Mouse (Mus musculus) kidney, embryonic 15.5 days (tissue): ENCODE measurements around the gene Nid2. TPM values are rescaled to one million over a fixed set of nuclear protein-coding genes. Genes with fewer than 3 reads are reported as not detected.

Source experiments
- ATAC-seq: fragments of 200-750 bp; cut with Nextera tagmentation; replicated peaks from 2 replicates; pipeline ENCODE4 v1.8.0; 2017; ENCODE audit warnings: moderate TSS enrichment; ENCODE audit not compliant: low FRiP score
- H3K27ac ChIP-seq: fragments of 300-500 bp; sonication (generic); 2 replicates; pipeline ENCODE4 v1.5.1; 2015; ENCODE audit warnings: mild to moderate bottlenecking, inconsistent platforms
- H3K27me3 ChIP-seq: fragments of 300-500 bp; sonication (generic); 2 replicates; pipeline ENCODE4 v1.6.1; 2015; ENCODE audit warnings: inconsistent platforms
- H3K36me3 ChIP-seq: fragments of 300-500 bp; sonication (generic); 2 replicates; pipeline ENCODE4 v1.6.1; 2015; ENCODE audit warnings: inconsistent platforms
- H3K4me1 ChIP-seq: fragments of 300-500 bp; sonication (generic); 2 replicates; pipeline ENCODE4 v1.6.1; 2015; ENCODE audit warnings: inconsistent platforms
- H3K4me2 ChIP-seq: fragments of 300-500 bp; sonication (generic); 2 replicates; pipeline ENCODE4 v1.6.1; 2015; ENCODE audit warnings: moderate library complexity, mild to moderate bottlenecking, inconsistent platforms
- H3K4me3 ChIP-seq: fragments of 300-500 bp; sonication (generic); replicated peaks from 2 replicates; pipeline ENCODE4 v1.5.1; 2015; ENCODE audit warnings: mild to moderate bottlenecking, inconsistent platforms
- H3K9ac ChIP-seq: fragments of 300-500 bp; sonication (generic); 2 replicates; pipeline ENCODE4 v1.6.1; 2015; ENCODE audit warnings: mild to moderate bottlenecking, inconsistent platforms
- H3K9me3 ChIP-seq: fragments of 300-500 bp; sonication (generic); replicated peaks from 2 replicates; pipeline ENCODE4 v1.6.1; 2016; ENCODE audit warnings: inconsistent platforms
- WGBS: fragments of 180-500 bp; shearing (Covaris S2); methylation state at CpG from one replicate; pipeline ENCODE4 v1.1.7; 2015; ENCODE audit warnings: mixed read lengths; 5-methylcytosine and 5-hydroxymethylcytosine counted together
- polyA plus RNA-seq: library from polyadenylated mRNA; unstranded; fragments of >200 nt; fragmentation: Nextera tagmentation; extraction: Ambion mirVana; gene quantifications from 2 replicates; pipeline ENCODE4 v1.2.1, GENCODE M21; 2015

Nid2 gene
- polyA plus RNA-seq, 1 experiment from 2014 or later = 128 TPM

DNA sequence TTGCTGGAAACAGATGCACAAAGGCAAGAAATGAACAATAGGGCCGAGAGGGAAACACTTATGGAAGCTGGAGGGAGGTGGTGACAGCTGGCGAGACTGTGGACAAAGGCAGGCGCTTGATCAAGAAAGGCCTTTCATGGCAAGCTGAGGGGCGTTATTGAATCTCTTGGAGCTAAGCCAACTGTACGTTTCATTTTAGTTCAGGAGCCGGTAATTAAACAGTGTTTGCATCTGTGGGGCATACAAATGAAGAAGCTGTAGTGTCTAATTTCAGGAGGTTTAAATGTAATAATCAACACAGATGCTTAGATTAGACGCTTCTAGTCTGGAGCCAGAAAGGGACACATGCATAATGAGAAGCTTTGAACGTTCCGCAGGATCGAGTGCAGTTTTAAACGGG is 74.4 kb downstream of the Nid2 start:
- H3K9me3 ChIP-seq = no peaks in the 10 kb centered on the region
- no peak for ATAC-seq
- no peak overlapping the region for H3K4me3 ChIP-seq
- H3K27me3 ChIP-seq = peaks cover 14% of the 10 kb centered on the region; the same call in 1 of the 2 replicates
- H3K27ac ChIP-seq = no peak overlapping the region
- H3K9ac ChIP-seq = no peak overlapping the region
- H3K4me1 ChIP-seq = peaks cover 15% of the 10 kb centered on the region
- H3K36me3 ChIP-seq = peaks cover 13% of the 10 kb centered on the region
- WGBS = 79% methylated on average over 11 of the region's 11 CpGs
- H3K4me2 ChIP-seq = no peak overlapping the region

DNA sequence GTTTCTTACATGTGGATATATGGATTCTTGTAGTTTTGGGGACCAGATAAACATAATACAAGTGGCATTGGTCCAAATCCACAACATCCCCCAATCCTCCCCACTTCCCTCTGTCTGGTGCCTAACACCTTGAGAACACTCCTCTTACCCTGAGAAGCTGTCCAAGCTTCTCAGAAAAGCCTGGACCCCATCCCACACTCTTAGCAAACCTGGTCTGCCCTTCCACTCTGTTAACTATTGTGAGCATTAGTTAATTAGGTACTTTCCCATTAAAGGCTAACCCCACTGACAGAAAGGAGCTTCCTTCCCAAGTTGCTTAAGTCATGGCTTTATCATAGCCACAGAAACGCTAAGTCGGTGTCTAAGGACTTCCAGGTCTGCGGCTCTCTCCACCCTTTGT is 85.2 kb downstream of the Nid2 start:
- 85% methylated on average over 3 of the region's 3 CpGs for WGBS
- ATAC-seq = 0 out of 2 replicates have a peak, but pooled peaks have one; percentile 52
- Histone ChIP-seq H3K27ac (no peak overlapping the region), H3K27me3 (peaks cover 5% of the 10 kb centered on the region; the same call in 1 of the 2 replicates), H3K9ac (no peak overlapping the region), H3K36me3 (no peaks in the 10 kb centered on the region), H3K4me1 (peaks cover 4% of the 10 kb centered on the region; the same call in 1 of the 2 replicates), H3K9me3 (no peaks in the 10 kb centered on the region), H3K4me3 (no peak overlapping the region), H3K4me2 (no peak overlapping the region)

DNA sequence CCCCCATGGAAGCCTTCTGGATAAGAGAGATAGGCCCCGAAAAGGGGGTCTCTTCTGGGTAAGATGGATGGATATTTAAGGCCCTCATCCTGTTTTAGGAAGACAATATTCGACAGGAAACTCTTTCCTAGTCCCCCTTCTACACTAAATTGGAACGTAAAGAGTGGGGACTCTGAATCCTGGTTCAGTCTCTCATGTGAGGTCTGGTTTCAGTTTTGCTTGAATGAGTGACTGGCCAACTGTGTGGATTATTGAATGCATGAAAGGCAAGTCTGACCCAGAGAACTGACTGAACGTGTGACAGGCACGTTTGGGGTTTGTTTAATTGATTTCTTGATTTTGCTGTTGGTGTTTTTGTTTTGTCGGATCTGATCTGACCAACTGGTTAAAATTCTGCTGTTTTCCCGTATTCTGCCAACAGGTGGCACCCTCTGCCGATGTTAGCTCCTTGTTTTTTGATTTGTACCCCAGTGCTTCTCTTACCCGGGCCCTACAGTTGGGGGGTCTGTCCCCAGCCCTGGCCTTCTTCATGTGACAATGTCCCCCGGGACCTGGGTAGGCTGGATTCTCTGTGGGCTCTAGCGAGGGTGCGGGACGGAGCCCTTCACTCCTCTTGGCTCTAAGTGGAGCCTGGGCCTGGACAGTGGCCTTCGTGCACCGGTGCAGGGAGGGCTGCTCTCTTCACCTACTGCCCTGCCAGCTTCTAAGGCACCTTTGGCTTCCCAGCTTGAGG is 88.7 kb downstream of the Nid2 start:
- 0 out of 2 replicates have a peak overlapping the region, but pooled peaks have one; percentile 40 for H3K9ac ChIP-seq

DNA sequence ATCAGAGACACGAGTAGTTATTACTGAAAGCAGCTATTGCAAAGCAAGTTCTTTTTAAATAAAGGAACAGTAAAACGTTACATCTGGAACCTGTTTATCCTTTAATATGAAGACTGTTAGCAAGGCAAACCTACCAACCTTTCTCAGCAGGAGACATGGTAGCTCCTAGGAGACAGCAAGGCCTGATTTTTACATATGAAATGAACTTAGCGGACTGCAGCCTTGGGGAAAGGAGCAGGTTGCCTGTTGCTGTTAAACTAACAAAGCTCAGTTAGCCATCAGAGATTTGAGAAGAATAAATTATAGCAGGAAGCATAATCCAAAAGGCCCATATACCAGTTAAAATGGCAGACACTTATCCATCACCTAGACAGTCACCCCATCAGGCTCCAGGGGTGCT is 102.4 kb downstream of the Nid2 start:
- no peak overlapping the region for H3K9ac ChIP-seq
- no peaks in the 10 kb centered on the region for H3K27me3 ChIP-seq
- 61% methylated on average over 3 of the region's 3 CpGs for WGBS
- H3K4me2 ChIP-seq = no peak overlapping the region
- no peaks in the 10 kb centered on the region for H3K36me3 ChIP-seq
- no peak for ATAC-seq
- H3K4me1 ChIP-seq = no peaks in the 10 kb centered on the region
- H3K27ac ChIP-seq = no peak overlapping the region
- no peak overlapping the region for H3K4me3 ChIP-seq
- H3K9me3 ChIP-seq = no peaks in the 10 kb centered on the region

More for the DNA sequence above, 88.7 kb downstream of the Nid2 start:
- H3K4me3 ChIP-seq = peak overlapping the region; percentile 11
- peak; percentile 66 for ATAC-seq
- 21% methylated on average over 15 of the region's 15 CpGs for WGBS
- H3K4me1 ChIP-seq = peaks cover 4% of the 10 kb centered on the region; the same call in 1 of the 2 replicates
- no peaks in the 10 kb centered on the region for H3K9me3 ChIP-seq
- H3K4me2 ChIP-seq = peak overlapping the region; percentile 54
- H3K27ac ChIP-seq = no peak overlapping the region
- H3K36me3 ChIP-seq = no peaks in the 10 kb centered on the region
- peaks cover 5% of the 10 kb centered on the region; the same call in 1 of the 2 replicates for H3K27me3 ChIP-seq

DNA sequence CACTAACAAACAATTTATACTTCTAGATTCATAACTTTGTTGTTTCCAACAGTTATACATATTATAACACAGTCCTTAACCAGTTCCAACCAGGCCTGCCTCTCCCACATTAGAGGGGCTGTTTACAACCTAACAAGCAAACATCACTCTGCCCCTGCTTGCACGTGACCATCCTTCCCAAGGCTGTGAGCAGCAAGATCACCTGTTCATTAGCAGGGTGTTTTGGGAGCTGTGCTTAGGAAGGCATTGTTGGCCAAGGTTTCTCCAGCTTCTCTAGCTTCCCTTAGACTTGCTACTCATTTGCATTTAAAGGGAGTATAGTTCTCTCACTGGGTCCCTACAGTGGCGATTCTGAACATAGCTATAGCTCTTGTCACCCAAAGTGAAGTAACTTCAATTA is 107.2 kb downstream of the Nid2 start:
- no peak for ATAC-seq

DNA sequence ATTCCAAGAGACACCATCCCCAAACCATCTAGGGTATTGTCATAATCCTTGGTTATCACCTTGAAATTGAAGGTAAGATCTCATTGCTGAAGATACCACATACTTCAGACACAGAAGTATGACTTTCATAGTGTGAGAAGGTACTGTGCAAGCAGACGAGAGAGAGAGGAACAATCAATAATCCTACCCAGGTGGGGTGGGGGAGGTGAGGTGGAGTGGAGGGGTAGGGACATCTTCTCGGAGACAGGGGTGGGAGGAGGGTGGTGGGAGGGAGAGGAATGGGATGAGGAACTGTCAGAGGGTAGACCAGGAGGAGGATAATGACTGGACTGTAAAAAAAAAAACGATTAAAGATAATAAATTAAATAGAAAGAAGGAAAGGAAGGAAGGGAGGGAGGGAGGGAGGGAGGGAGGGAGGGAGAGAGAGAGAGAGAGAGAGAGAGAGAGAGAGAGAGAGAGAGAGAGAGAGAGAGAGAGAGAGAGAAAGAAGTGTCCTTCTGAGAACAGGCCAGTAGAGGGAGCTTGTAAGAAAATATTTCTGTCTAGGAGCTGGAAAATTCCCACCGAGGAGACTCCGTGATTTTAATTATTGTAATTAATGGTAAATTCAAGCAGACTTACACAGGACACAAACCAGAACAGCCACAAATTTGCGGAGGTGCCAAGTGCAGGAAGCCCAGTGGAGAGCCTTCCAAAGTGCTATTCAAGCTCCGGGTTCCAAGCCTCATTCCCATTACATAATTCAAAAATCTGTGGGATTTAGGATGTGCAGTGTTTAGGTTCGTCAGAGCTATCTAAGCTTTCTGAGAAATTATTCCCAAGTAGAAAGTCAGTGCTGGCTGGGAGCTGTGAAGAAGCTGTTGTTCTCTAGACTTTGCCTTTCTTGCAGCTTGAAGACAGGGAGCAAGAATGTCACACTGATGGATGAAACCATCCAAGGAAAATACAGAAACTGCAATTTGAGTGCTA is 108.0 kb downstream of the Nid2 start:
- Histone ChIP-seq H3K27me3 (no peaks in the 10 kb centered on the region), H3K9me3 (no peaks in the 10 kb centered on the region), H3K36me3 (no peaks in the 10 kb centered on the region), H3K4me1 (no peaks in the 10 kb centered on the region), H3K4me3 (no peak overlapping the region), H3K27ac (no peak overlapping the region), H3K9ac (no peak overlapping the region), H3K4me2 (no peak overlapping the region)
- no peak for ATAC-seq
- 42% methylated on average over 8 of the region's 8 CpGs for WGBS

More for the DNA sequence above, 107.2 kb downstream of the Nid2 start:
- no peak overlapping the region for H3K27ac ChIP-seq
- H3K4me2 ChIP-seq = no peak overlapping the region
- no peaks in the 10 kb centered on the region for H3K9me3 ChIP-seq
- H3K4me3 ChIP-seq = no peak overlapping the region
- H3K36me3 ChIP-seq = no peaks in the 10 kb centered on the region
- no peak overlapping the region for H3K9ac ChIP-seq
- no peaks in the 10 kb centered on the region for H3K4me1 ChIP-seq
- H3K27me3 ChIP-seq = no peaks in the 10 kb centered on the region
- 82% methylated on average over 2 of the region's 2 CpGs for WGBS

DNA sequence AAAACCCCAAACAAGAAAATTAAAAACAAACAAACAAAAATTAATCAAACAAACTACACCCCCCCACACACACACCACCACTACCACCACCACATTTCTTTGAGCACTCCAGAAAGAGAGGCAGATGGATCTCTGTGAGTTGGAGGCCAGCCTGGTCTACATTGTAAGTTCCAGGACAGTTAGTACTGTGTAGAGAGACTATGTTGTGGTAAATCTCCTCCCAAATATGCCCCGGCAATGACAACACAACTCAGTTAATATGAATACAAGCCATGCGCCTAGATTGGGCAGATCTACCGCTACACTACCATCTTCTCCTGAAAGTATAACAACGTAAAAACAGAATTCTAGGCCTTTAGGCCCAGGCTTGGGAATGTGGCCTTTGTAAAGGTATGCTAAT is 109.2 kb downstream of the Nid2 start:
- no peak overlapping the region for H3K4me3 ChIP-seq
- 95% methylated on average over 4 of the region's 4 CpGs for WGBS

More for the DNA sequence above, 109.2 kb downstream of the Nid2 start:
- Histone ChIP-seq H3K9ac (no peak overlapping the region), H3K27me3 (no peaks in the 10 kb centered on the region), H3K36me3 (no peaks in the 10 kb centered on the region), H3K4me2 (no peak overlapping the region), H3K4me1 (no peaks in the 10 kb centered on the region), H3K27ac (no peak overlapping the region), H3K9me3 (no peaks in the 10 kb centered on the region)
- ATAC-seq = no peak

Other genes with a start within 250 kb of the Nid2 start
- 0.10 TPM in 2 replicates for gene Gm2244, start 201.3 kb upstream of the Nid2 start, polyA plus RNA-seq
- 1.6 and 2.4 TPM in 2 replicates for gene Gm2237, start 166.1 kb upstream of the Nid2 start, polyA plus RNA-seq
- not detected in 2 replicates for gene Gm5458, start 148.7 kb upstream of the Nid2 start, polyA plus RNA-seq
- 211 and 221 TPM in 2 replicates for gene Rtraf, start 72.6 kb downstream of the Nid2 start, polyA plus RNA-seq
- gene Gng2, start 226.4 kb downstream of the Nid2 start, polyA plus RNA-seq = 51.1 and 56.5 TPM in 2 replicates